Mouse (Mus musculus): ENCODE results near the gene Olfr463.
"Not testable (repeated sequence)": the region's sequence is repeated elsewhere in the genome, so short reads cannot be mapped to it uniquely, and the experiment has no call there.

The Olfr463 gene

DNA sequence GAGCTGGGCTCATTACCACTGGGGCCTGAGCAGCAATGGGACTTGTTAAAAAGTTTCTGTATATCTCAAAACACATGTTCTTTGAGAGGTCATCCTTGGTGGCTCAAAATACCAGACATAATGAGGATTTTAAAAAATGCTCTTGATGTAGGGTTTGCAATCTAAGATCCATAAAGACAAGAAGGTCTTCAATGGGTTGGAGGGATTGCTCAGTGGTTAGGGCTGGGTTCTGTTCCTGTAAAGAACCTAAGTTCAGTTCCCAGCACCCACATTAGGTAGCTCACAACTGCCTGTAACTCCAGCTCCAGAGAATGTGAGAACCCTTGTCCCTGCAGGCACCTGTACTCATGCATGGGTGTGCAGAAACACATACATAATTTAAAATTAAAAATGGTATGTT is at the start of gene Olfr463:
Olfr463 (minus strand) TSS at position 101 of the 400 bp plus-strand sequence.
- ATAC-seq (ENCODE audit: insufficient number of reproducible peaks, low FRiP score, low TSS enrichment), result no peak

DNA sequence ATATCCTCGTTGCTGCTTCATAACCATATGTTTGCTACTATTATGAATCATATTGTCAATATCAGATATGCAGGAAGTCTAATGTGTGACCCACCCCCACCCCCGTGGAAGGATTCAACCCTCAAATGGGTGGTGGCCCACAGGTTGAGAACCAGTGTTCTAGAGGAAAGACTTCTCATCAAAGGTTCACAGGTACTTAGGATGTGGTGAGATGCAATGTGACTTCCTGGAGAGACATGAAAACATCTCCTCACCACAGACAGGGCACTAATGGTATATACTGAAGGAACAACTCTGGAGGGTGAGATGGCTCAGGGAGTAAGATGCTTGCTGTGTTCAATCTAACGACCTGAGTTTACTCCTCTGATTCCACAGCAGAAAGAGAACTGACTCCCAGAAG is 38.3 kb upstream of the Olfr463 start:
- no peak for ATAC-seq (ENCODE audit: insufficient number of reproducible peaks, low FRiP score, low TSS enrichment)

GRCm38 (mm10) chr11:87933731-87934130 is 36.5 kb upstream of the Olfr463 start:
- no peak for ATAC-seq (ENCODE audit: insufficient number of reproducible peaks, low FRiP score, low TSS enrichment)

GRCm38 (mm10) chr11:87930348-87930747 is 33.2 kb upstream of the Olfr463 start:
- ATAC-seq (ENCODE audit: insufficient number of reproducible peaks, low FRiP score, low TSS enrichment), result no peak

DNA sequence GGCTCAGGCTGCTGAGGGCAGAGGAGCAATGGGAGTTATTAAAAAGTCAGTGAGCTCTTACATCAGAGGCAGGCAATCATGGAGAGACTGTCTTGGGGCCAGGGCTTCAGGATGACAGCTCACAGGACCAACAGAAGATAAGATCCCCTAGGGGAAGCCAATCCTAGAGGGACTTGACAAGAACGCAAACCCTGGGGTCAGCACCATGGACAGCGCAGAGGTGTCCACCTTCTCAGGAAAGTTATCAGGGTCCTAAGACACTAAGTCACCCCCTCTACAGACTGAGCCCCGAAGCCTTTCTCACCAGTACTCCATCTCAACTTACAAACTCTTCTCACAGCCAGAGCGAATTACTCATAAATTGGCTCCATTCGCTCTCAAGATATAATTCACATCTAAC is 23.8 kb upstream of the Olfr463 start, which contains the start of gene Olfr464:
Olfr464 (minus strand) TSS at position 2 of the 400 bp plus-strand sequence.
- no peak for ATAC-seq (ENCODE audit: insufficient number of reproducible peaks, low FRiP score, low TSS enrichment)

GRCm38 (mm10) chr11:87920301-87920700 is 23.1 kb upstream of the Olfr463 start:
- ATAC-seq (ENCODE audit: insufficient number of reproducible peaks, low FRiP score, low TSS enrichment), result no peak

DNA sequence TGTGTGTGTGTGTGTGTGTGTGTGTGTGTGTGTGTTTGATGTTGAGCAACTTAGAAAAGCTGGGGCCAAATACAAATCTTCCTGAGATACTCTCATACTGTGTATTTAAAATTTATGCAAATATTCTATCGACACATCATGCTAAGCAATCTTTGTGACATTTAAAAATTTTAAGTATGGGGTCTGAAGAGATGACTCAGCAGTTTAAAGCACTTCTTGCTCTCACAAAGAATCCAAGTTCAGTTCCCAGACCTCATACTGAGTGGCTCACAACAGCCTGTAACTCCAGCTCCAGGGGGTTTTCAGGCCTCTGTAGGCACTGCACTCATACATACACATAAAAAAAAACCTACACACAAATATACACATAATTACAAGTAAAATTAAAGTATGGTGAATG is 18.8 kb upstream of the Olfr463 start:
- no peak for ATAC-seq (ENCODE audit: insufficient number of reproducible peaks, low FRiP score, low TSS enrichment)

GRCm38 (mm10) chr11:87904331-87904730 is 7.1 kb upstream of the Olfr463 start:
- ATAC-seq (ENCODE audit: insufficient number of reproducible peaks, low FRiP score, low TSS enrichment), result no peak

DNA sequence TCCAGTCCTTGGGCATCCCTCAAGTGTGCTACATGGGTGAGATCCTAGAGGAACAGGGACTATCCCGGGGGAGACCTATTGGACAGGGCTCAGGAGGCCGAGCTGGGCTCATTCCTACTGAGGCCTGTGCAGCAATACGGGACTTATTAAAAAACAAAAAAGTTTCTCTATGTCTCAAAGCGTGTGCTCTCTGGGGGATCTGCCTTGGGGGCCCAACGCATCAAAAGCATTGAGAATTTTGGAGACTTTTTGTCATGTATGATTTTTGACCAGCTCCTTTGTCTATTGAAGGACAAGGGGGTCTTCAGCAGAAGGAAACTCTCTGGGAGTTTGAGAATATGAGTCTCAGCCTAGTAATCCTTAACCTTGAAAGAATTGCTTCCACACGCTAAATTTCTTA is 5.0 kb downstream of the Olfr463 start, which contains the start of gene Olfr462:
Olfr462 (minus strand) TSS at position 101 of the 400 bp plus-strand sequence.
- ATAC-seq (ENCODE audit: insufficient number of reproducible peaks, low FRiP score, low TSS enrichment), result no peak

GRCm38 (mm10) chr11:87884856-87885255 is 12.3 kb downstream of the Olfr463 start:
- no peak for ATAC-seq (ENCODE audit: insufficient number of reproducible peaks, low FRiP score, low TSS enrichment)

- ATAC-seq (ENCODE audit: insufficient number of reproducible peaks, low FRiP score, low TSS enrichment), result no peak
These were observed 13.7 kb downstream of the Olfr463 start for GRCm38 (mm10) chr11:87883493-87883892.

- ATAC-seq (ENCODE audit: insufficient number of reproducible peaks, low FRiP score, low TSS enrichment), result no peak
These were observed 15.5 kb downstream of the Olfr463 start for GRCm38 (mm10) chr11:87881714-87882113.

GRCm38 (mm10) chr11:87879826-87880225 is 17.4 kb downstream of the Olfr463 start:
- ATAC-seq (ENCODE audit: insufficient number of reproducible peaks, low FRiP score, low TSS enrichment), result no peak

GRCm38 (mm10) chr11:87875436-87875835 is 21.8 kb downstream of the Olfr463 start, which contains the start of gene Epx:
Gene Epx, minus strand, starts transcription at chr11:87875536.
- ATAC-seq (ENCODE audit: insufficient number of reproducible peaks, low FRiP score, low TSS enrichment), result no peak

DNA sequence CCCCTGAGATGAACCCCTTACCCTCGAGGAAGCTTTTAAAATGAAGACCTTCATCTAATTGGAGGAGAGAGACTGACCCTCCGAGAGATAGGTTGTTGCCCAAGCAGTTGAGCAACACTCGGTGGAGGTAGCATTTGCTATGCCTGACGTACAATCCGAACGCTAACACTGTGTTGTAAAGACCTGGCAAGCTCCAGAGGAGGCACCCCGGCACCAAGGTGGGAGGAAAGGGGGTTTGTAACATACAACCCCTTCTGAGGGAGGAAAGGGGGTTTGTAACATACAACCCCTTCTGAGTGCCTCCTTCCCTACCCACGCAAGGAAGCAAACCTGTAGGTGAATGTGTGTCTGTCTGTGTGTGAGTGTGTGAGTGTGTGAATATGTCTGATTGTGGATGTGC is 25.4 kb downstream of the Olfr463 start:
- ATAC-seq (ENCODE audit: insufficient number of reproducible peaks, low FRiP score, low TSS enrichment), result no peak

GRCm38 (mm10) chr11:87870096-87870495 is 27.1 kb downstream of the Olfr463 start:
- ATAC-seq (ENCODE audit: insufficient number of reproducible peaks, low FRiP score, low TSS enrichment), result no peak

DNA sequence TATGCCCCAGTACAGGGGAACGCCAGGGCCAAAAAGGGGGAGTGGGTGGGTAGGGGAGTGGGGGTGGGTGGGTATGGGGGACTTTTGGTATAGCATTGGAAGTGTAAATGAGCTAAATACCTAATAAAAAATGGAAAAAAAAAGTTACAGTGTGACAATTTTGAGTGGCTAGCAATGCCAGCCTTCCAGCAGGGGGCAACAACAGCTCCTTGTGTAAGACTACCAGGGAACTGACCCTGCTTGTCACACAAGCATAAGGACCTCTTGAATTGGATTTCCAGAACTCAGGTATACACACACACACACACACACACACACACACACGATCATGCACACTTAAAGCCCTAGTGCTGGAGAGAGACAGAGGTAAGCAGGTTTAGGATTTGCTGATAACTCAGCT is 30.3 kb downstream of the Olfr463 start:
- ATAC-seq (ENCODE audit: insufficient number of reproducible peaks, low FRiP score, low TSS enrichment), result not testable (repeated sequence)

DNA sequence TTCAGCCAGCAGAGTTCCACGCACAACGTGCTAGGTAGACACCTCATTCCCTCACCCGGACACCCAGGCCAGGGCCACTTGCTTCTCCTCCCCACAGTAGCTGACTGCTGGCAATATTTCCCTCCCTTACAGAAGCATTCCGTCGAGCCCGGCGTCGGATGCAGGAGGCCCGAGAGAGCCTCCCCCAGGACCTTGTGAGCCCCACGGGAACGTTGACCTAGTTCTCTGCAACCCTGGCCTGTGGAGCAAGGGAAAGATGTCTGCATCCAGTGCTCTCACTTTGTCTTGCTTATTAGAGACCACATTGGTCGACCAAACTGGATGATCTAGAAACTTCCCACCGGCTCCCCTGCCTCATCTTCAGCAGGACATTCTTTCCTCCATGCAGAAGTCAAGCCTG is 34.4 kb downstream of the Olfr463 start:
- no peak for ATAC-seq (ENCODE audit: insufficient number of reproducible peaks, low FRiP score, low TSS enrichment)

DNA sequence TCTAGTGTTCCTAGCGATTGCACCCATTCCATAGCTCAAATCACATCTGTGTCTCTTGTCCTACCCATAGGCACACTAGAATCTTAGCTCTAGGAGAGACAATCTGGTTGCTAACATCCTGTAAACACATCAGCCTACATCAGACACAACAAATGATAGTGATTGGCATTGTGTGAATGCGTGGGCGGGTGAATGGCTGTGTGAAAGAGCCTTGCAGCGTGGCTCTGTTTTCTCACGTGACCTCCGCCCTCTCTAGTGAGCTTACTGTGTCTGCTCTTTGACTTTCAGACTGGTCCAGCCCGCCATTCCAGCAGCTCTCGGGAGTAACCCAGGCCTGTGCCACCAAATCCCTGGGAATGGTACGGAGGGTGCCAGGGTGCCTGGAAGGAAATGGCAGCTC is 36.8 kb downstream of the Olfr463 start:
- ATAC-seq (ENCODE audit: insufficient number of reproducible peaks, low FRiP score, low TSS enrichment), result no peak

DNA sequence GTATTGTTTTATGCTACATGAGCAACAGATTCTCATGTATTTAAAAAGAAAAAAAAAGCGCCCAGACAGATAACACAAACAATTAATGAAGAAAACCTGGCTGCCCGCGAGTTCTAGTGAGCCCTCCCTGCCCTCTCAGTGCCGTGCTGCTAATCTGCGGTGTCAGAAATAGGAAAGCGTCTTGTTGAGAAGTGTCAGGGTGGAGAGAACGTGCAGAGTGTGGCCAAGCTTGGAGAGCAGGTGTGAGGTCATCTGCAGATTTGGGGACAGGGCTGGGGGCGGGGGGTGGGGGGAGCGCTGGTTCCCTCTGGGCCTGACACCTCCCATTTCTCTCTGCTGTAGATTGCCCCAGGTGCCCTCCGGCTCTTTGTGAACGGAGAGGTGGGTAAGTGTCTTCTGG is 37.9 kb downstream of the Olfr463 start:
- ATAC-seq (ENCODE audit: insufficient number of reproducible peaks, low FRiP score, low TSS enrichment), result no peak

- no peak for ATAC-seq (ENCODE audit: insufficient number of reproducible peaks, low FRiP score, low TSS enrichment)
These were observed 42.6 kb downstream of the Olfr463 start for GRCm38 (mm10) chr11:87854550-87854949.

GRCm38 (mm10) chr11:87853597-87853954 is 43.6 kb downstream of the Olfr463 start:
- no peak for ATAC-seq (ENCODE audit: insufficient number of reproducible peaks, low FRiP score, low TSS enrichment)
